In the genomic region with DNA sequence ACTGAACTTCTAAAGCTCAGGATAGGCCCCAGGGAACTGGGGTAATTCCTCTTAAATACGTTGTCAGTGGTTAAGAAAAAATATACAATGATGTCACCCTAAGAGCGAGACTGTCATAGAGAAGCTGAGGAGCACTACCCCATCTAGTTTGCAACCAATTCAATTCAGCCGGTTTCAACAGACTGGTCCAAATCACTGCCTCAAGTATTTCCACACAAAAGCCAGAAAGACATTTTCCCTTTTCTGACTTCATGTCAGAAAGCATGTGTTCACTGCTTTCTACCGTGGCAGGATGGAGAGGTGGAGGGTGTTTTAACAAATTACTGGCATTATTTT, we compare ENCODE assay signal across 8 mouse cellular contexts. TPM values are rescaled to one million over a fixed set of nuclear protein-coding genes. Genes with fewer than 3 reads are reported as not detected.
A peak's percentile ranks its signal among the peaks of the same experiment; 100 is the strongest.
DNase-seq lines count a peak whose midpoint lies in the region; ATAC-seq lines count a peak whose summit lies in the region.

No protein-coding gene starts in this region.

- peak overlapping the region; percentile 96 for H3K9ac ChIP-seq in heart, embryonic 14.5 days (ENCODE audit: low read length)
- H3K9ac ChIP-seq in hindbrain, embryonic 13.5 days = peak overlapping the region; percentile 99
- H3K9ac ChIP-seq in midbrain, embryonic 12.5 days (replicated peaks) = peak overlapping the region; percentile 96

- 10% methylated on average over 4 of the region's 4 CpGs for WGBS in heart, embryonic 14.5 days
- WGBS in hindbrain, embryonic 13.5 days = 3% methylated on average over 4 of the region's 4 CpGs
- WGBS in midbrain, embryonic 12.5 days = 7% methylated on average over 4 of the region's 4 CpGs

- no peak for ATAC-seq in heart, embryonic 14.5 days (ENCODE audit: insufficient number of reproducible peaks, insufficient read depth, low FRiP score, low read depth)
- peak; percentile 6 for ATAC-seq in activated CD4-positive, CD25-positive, alpha-beta regulatory T cell, adult 4 months
- ATAC-seq in hindbrain, embryonic 13.5 days (ENCODE audit: low FRiP score) = peak; percentile 50
- ATAC-seq in midbrain, embryonic 12.5 days (ENCODE audit: low FRiP score, low read depth) = 0 out of 2 replicates have a peak, but pooled peaks have one; percentile 6

- H3K27ac ChIP-seq in heart, embryonic 14.5 days (replicated peaks in 1 of 2; ENCODE audit: control insufficient read depth in 1 of 2, insufficient read depth in 1 of 2, low read depth in 2 of 2, low read length in 2 of 2) = peak overlapping the region; percentile 75 to 90; a peak in 2 of 4 replicates
- H3K27ac ChIP-seq in hindbrain, embryonic 13.5 days = peak overlapping the region; percentile 98
- H3K27ac ChIP-seq in midbrain, embryonic 12.5 days (replicated peaks) = peak overlapping the region; percentile 97

- H3K4me3 ChIP-seq in heart, embryonic 14.5 days (ENCODE audit: control insufficient read depth in 1 of 2, insufficient read depth in 1 of 2, low read depth in 1 of 2, low read length in 2 of 2) = peak overlapping the region; percentile 82 to 87; a peak in 3 of 4 replicates
- H3K4me3 ChIP-seq in hindbrain, embryonic 13.5 days = peak overlapping the region; percentile 75
- peak overlapping the region; percentile 79 for H3K4me3 ChIP-seq in midbrain, embryonic 12.5 days

- no peaks in the 10 kb centered on the region for H3K9me3 ChIP-seq in heart, embryonic 14.5 days (ENCODE audit: control insufficient read depth, low read length)
- no peaks in the 10 kb centered on the region for H3K9me3 ChIP-seq in hindbrain, embryonic 13.5 days
- H3K9me3 ChIP-seq in midbrain, embryonic 12.5 days = no peaks in the 10 kb centered on the region

- H3K4me2 ChIP-seq in heart, embryonic 14.5 days (ENCODE audit: low read length) = peak overlapping the region; percentile 77
- peak overlapping the region; percentile 80 for H3K4me2 ChIP-seq in hindbrain, embryonic 13.5 days
- H3K4me2 ChIP-seq in midbrain, embryonic 12.5 days (replicated peaks) = peak overlapping the region; percentile 77

- peaks cover 3 to 29% of the 10 kb centered on the region in 2 experiments for H3K4me1 ChIP-seq in heart, embryonic 14.5 days (ENCODE audit: control insufficient read depth in 2 of 2, insufficient read depth in 2 of 2, low read length in 2 of 2)
- H3K4me1 ChIP-seq in hindbrain, embryonic 13.5 days (replicated peaks) = peaks cover 33% of the 10 kb centered on the region
- peaks cover 25% of the 10 kb centered on the region for H3K4me1 ChIP-seq in midbrain, embryonic 12.5 days

- no peak for DNase-seq in heart, postnatal 4 days
- no peak for DNase-seq in layer of hippocampus, postnatal 14 days (ENCODE audit: low spot score in 2 of 2)
- DNase-seq in cerebellum, postnatal 4 days (ENCODE audit: low spot score in 2 of 2) = no peak
- no peak for DNase-seq in left cerebral cortex, postnatal 25 days (ENCODE audit: low spot score in 2 of 2)

- intact Hi-C loops in left cerebral cortex, postnatal 25 days (cut with DNase I) = no loop called here

- no peaks in the 10 kb centered on the region for H3K27me3 ChIP-seq in heart, embryonic 14.5 days (ENCODE audit: control insufficient read depth, insufficient read depth, low read length)
- H3K27me3 ChIP-seq in hindbrain, embryonic 13.5 days = no peaks in the 10 kb centered on the region
- 0 out of 2 replicates have a peak, but pooled peaks cover 4% of the 10 kb centered on the region for H3K27me3 ChIP-seq in midbrain, embryonic 12.5 days

- H3K36me3 ChIP-seq in heart, embryonic 14.5 days (ENCODE audit: control insufficient read depth, insufficient read depth, low read length) = no peaks in the 10 kb centered on the region
- H3K36me3 ChIP-seq in hindbrain, embryonic 13.5 days = no peaks in the 10 kb centered on the region
- H3K36me3 ChIP-seq in midbrain, embryonic 12.5 days = no peaks in the 10 kb centered on the region

RNA-seq across cellular contexts. Expression of gene Myef2, which starts 1.2 kb away (rescaled TPM):
- 65.6 and 66.4 TPM in 2 replicates for polyA plus RNA-seq in heart, embryonic 14.5 days (2014; fragmentation: Nextera tagmentation; extraction: Ambion mirVana)
- 10 to 100 TPM; 38.8 to 42.7 TPM for total RNA-seq in heart, postnatal 4 days (2021)
- polyA plus RNA-seq in activated CD4-positive, CD25-positive, alpha-beta regulatory T cell, adult 4 months (2017; shearing (Covaris generic)) = 10 to 100 TPM; 35.9 to 38.4 TPM
- 241 and 242 TPM in 2 replicates for polyA plus RNA-seq in hindbrain, embryonic 13.5 days (2015; fragmentation: Nextera tagmentation; extraction: Ambion mirVana)
- polyA plus RNA-seq in midbrain, embryonic 12.5 days (2016; fragmentation: Nextera tagmentation; extraction: Ambion mirVana) = 251 and 275 TPM in 2 replicates
- 100 to 1,000 TPM; 111 to 115 TPM for total RNA-seq in layer of hippocampus, postnatal 14 days (2021)
- 10 to 100 TPM; 89.4 to 90.8 TPM for total RNA-seq in left cerebral cortex, postnatal 25 days (2021)

RNA-seq across cellular contexts. Expression of gene Ctxn2, which starts 14.2 kb away (rescaled TPM):
- polyA plus RNA-seq in heart, embryonic 14.5 days (2014; fragmentation: Nextera tagmentation; extraction: Ambion mirVana) = not detected in 2 replicates
- not detected for total RNA-seq in heart, postnatal 4 days (2021)
- not detected for polyA plus RNA-seq in activated CD4-positive, CD25-positive, alpha-beta regulatory T cell, adult 4 months (2017; shearing (Covaris generic))
- 5.0 and 5.4 TPM in 2 replicates for polyA plus RNA-seq in hindbrain, embryonic 13.5 days (2015; fragmentation: Nextera tagmentation; extraction: Ambion mirVana)
- 0.41 TPM in 1 of 2 replicates, not detected in the other for polyA plus RNA-seq in midbrain, embryonic 12.5 days (2016; fragmentation: Nextera tagmentation; extraction: Ambion mirVana)
- 10 to 100 TPM in 1 of 2 experiments, 1 to 10 TPM in 1; 9.4 to 10.4 TPM for total RNA-seq in layer of hippocampus, postnatal 14 days (2021)
- total RNA-seq in left cerebral cortex, postnatal 25 days (2021) = 1 to 10 TPM; 7.9 to 8.4 TPM

RNA-seq across cellular contexts. Expression of gene Slc12a1, which starts 30.0 kb away (rescaled TPM):
- not detected in 2 replicates for polyA plus RNA-seq in heart, embryonic 14.5 days (2014; fragmentation: Nextera tagmentation; extraction: Ambion mirVana)
- total RNA-seq in heart, postnatal 4 days (2021) = not detected
- polyA plus RNA-seq in activated CD4-positive, CD25-positive, alpha-beta regulatory T cell, adult 4 months (2017; shearing (Covaris generic)) = under 1 TPM in 1 of 2 experiments, not detected in 1; 0.17 TPM
- polyA plus RNA-seq in hindbrain, embryonic 13.5 days (2015; fragmentation: Nextera tagmentation; extraction: Ambion mirVana) = 0.09 and 0.19 TPM in 2 replicates
- not detected in 2 replicates for polyA plus RNA-seq in midbrain, embryonic 12.5 days (2016; fragmentation: Nextera tagmentation; extraction: Ambion mirVana)
- under 1 TPM in 1 of 2 experiments, not detected in 1; 0.07 TPM for total RNA-seq in layer of hippocampus, postnatal 14 days (2021)
- not detected for total RNA-seq in left cerebral cortex, postnatal 25 days (2021)

RNA-seq across cellular contexts. Expression of gene Slc24a5, which starts 54.3 kb away (rescaled TPM):
- 3.3 and 4.3 TPM in 2 replicates for polyA plus RNA-seq in heart, embryonic 14.5 days (2014; fragmentation: Nextera tagmentation; extraction: Ambion mirVana)
- total RNA-seq in heart, postnatal 4 days (2021) = under 1 TPM; 0.43 to 0.71 TPM
- 10 to 100 TPM in 1 of 2 experiments, 1 to 10 TPM in 1; 3.4 to 12.3 TPM for polyA plus RNA-seq in activated CD4-positive, CD25-positive, alpha-beta regulatory T cell, adult 4 months (2017; shearing (Covaris generic))
- polyA plus RNA-seq in hindbrain, embryonic 13.5 days (2015; fragmentation: Nextera tagmentation; extraction: Ambion mirVana) = 5.0 and 5.1 TPM in 2 replicates
- polyA plus RNA-seq in midbrain, embryonic 12.5 days (2016; fragmentation: Nextera tagmentation; extraction: Ambion mirVana) = 4.0 and 5.1 TPM in 2 replicates
- total RNA-seq in layer of hippocampus, postnatal 14 days (2021) = 1 to 10 TPM in 1 of 2 experiments, under 1 TPM in 1; 0.64 to 1.2 TPM
- under 1 TPM; 0.23 to 0.27 TPM for total RNA-seq in left cerebral cortex, postnatal 25 days (2021)
